Mouse (Mus musculus) hindbrain, embryonic 11.5 days (tissue): ENCODE data around the gene Wdr74. TPM values are rescaled to one million over a fixed set of nuclear protein-coding genes. Genes with fewer than 3 reads are reported as not detected.

ENCODE experiments used
- ATAC-seq: fragments of 200-750 bp; cut with Nextera tagmentation; 2 replicates; pipeline ENCODE4 v1.8.0; 2017; ENCODE audit warnings: mild to moderate bottlenecking, moderate TSS enrichment, moderate library complexity; ENCODE audit not compliant: low FRiP score
- DNase-seq: peaks from one replicate; pipeline ENCODE4 v3.0.0-alpha.2; 2015; ENCODE audit warnings: low spot score
- H3K27ac ChIP-seq: fragments of 300-500 bp; sonication (generic); 2 replicates; pipeline ENCODE4 v1.5.1; 2014; ENCODE audit warnings: mild to moderate bottlenecking, low read depth, low read length
- H3K27me3 ChIP-seq: fragments of 300-500 bp; sonication (generic); 2 replicates; pipeline ENCODE4 v1.6.1; 2014; ENCODE audit warnings: mild to moderate bottlenecking, low read length, moderate library complexity, mixed read lengths; ENCODE audit not compliant: control insufficient read depth, insufficient read depth
- H3K36me3 ChIP-seq: fragments of 300-500 bp; sonication (generic); 2 replicates; pipeline ENCODE4 v1.6.1; 2014; ENCODE audit warnings: mild to moderate bottlenecking, low read length, moderate library complexity, mixed read lengths; ENCODE audit not compliant: control insufficient read depth, insufficient read depth
- H3K4me1 ChIP-seq: fragments of 300-500 bp; sonication (generic); replicated peaks from 2 replicates; pipeline ENCODE4 v1.6.1; 2014; ENCODE audit warnings: low read length, mixed read lengths; ENCODE audit not compliant: control insufficient read depth, insufficient read depth
- H3K4me2 ChIP-seq: fragments of 300-500 bp; sonication (generic); replicated peaks from 2 replicates; pipeline ENCODE4 v1.6.1; 2014; ENCODE audit warnings: mild to moderate bottlenecking, low read depth, low read length
- H3K4me3 ChIP-seq: fragments of 300-500 bp; sonication (generic); 2 replicates; pipeline ENCODE4 v1.5.1; 2014; ENCODE audit warnings: low read depth, low read length
- H3K9ac ChIP-seq: fragments of 300-500 bp; sonication (generic); 2 replicates; pipeline ENCODE4 v1.6.1; 2014; ENCODE audit warnings: low read depth, low read length
- H3K9me3 ChIP-seq: fragments of 300-500 bp; sonication (generic); 2 replicates; pipeline ENCODE4 v1.6.1; 2016; ENCODE audit warnings: low read length; ENCODE audit not compliant: control insufficient read depth
- WGBS: fragments of 180-500 bp; shearing (Covaris S2); extraction: QIAGEN DNeasy Blood & Tissue Kit; methylation state at CpG from one replicate; pipeline ENCODE4 v1.1.7; 2014; 5-methylcytosine and 5-hydroxymethylcytosine counted together
- polyA plus RNA-seq: library from polyadenylated mRNA; unstranded; fragments of >200 nt; fragmentation: Nextera tagmentation; extraction: Ambion mirVana; gene quantifications from 2 replicates; pipeline ENCODE4 v1.2.1, GENCODE M21; 2014

Gene Wdr74
- polyA plus RNA-seq, 1 experiment from 2014 or later: 83.6 TPM

GRCm38 (mm10) chr19:8722559-8722906 lies 13.1 kb upstream of the Wdr74 start:
- Histone ChIP-seq H3K9ac (peak overlapping the region; percentile 88), H3K4me1 (no peaks in the 10 kb centered on the region), H3K4me2 (peak overlapping the region; percentile 69), H3K9me3 (no peaks in the 10 kb centered on the region), H3K27me3 (no peaks in the 10 kb centered on the region), H3K27ac (peak overlapping the region; percentile 88), H3K4me3 (peak overlapping the region; percentile 84), H3K36me3 (peaks cover 7% of the 10 kb centered on the region; the same call in 1 of the 2 replicates)
- no peak; the same call in 1 of the 2 replicates for ATAC-seq
- whole genome bisulfite sequencing: 1% methylated on average over 5 of the region's 5 CpGs
- DNase-seq: no peak

GRCm38 (mm10) chr19:8722907-8723573 lies 12.6 kb upstream of the Wdr74 start, which contains the start of gene Slc3a2:
TSS of gene Slc3a2 (minus strand) at chr19:8723369.
- WGBS: under 1% methylated on average over 50 of the region's 50 CpGs
- no peaks in the 10 kb centered on the region for H3K4me1 ChIP-seq
- peak within 1 kb of the TSS; percentile 88 for H3K27ac ChIP-seq
- H3K4me3 ChIP-seq: peak within 1 kb of the TSS; percentile 84
- H3K4me2 ChIP-seq: peak within 1 kb of the TSS; percentile 69
- no peaks in the 10 kb centered on the region for H3K9me3 ChIP-seq
- ATAC-seq: peak; percentile 97
- H3K27me3 ChIP-seq: no peaks in the 10 kb centered on the region
- H3K36me3 ChIP-seq: peaks cover 7% of the 10 kb centered on the region; the same call in 1 of the 2 replicates
- DNase-seq: peak; percentile 95
- peak within 1 kb of the TSS; percentile 98 for H3K9ac ChIP-seq

- Histone ChIP-seq H3K4me2 (peak overlapping the region; percentile 44), H3K27ac (peak overlapping the region; percentile 77), H3K36me3 (peaks cover 7% of the 10 kb centered on the region; the same call in 1 of the 2 replicates), H3K27me3 (no peaks in the 10 kb centered on the region), H3K9me3 (no peaks in the 10 kb centered on the region), H3K4me1 (no peaks in the 10 kb centered on the region), H3K9ac (peak overlapping the region; percentile 98), H3K4me3 (peak overlapping the region; percentile 84)
- under 1% methylated on average over 20 of the region's 20 CpGs for WGBS
- peak; percentile 45 for DNase-seq
- ATAC-seq: no peak
Observed at GRCm38 (mm10) chr19:8723574-8724346, 11.9 kb upstream of the Wdr74 start.

GRCm38 (mm10) chr19:8724392-8724791 lies 11.2 kb upstream of the Wdr74 start:
- Histone ChIP-seq H3K36me3 (peaks cover 7% of the 10 kb centered on the region; the same call in 1 of the 2 replicates), H3K4me3 (peak overlapping the region; percentile 84), H3K27me3 (no peaks in the 10 kb centered on the region), H3K27ac (no peak overlapping the region), H3K4me2 (peak overlapping the region; percentile 44), H3K9ac (peak overlapping the region; percentile 98), H3K9me3 (no peaks in the 10 kb centered on the region), H3K4me1 (no peaks in the 10 kb centered on the region)
- whole genome bisulfite sequencing: 5% methylated on average over 2 of the region's 2 CpGs
- ATAC-seq (no peak), DNase-seq (no peak)

- Histone ChIP-seq H3K4me1 (no peaks in the 10 kb centered on the region), H3K9ac (peak overlapping the region; percentile 98), H3K36me3 (peaks cover 7% of the 10 kb centered on the region; the same call in 1 of the 2 replicates), H3K9me3 (no peaks in the 10 kb centered on the region), H3K4me3 (peak overlapping the region; percentile 84), H3K4me2 (peak overlapping the region; percentile 44), H3K27ac (no peak overlapping the region), H3K27me3 (no peaks in the 10 kb centered on the region)
- WGBS: 51% methylated on average over 4 of the region's 4 CpGs
- DNase-seq (no peak), ATAC-seq (no peak)
Observed at GRCm38 (mm10) chr19:8725081-8725613, 10.5 kb upstream of the Wdr74 start.

GRCm38 (mm10) chr19:8726609-8727390 lies 8.8 kb upstream of the Wdr74 start:
- Histone ChIP-seq H3K9ac (no peak overlapping the region), H3K4me3 (no peak overlapping the region), H3K27me3 (no peaks in the 10 kb centered on the region), H3K9me3 (no peaks in the 10 kb centered on the region), H3K4me2 (no peak overlapping the region), H3K36me3 (peaks cover 7% of the 10 kb centered on the region; the same call in 1 of the 2 replicates), H3K4me1 (no peaks in the 10 kb centered on the region), H3K27ac (no peak overlapping the region)
- DNase-seq (no peak), ATAC-seq (no peak)
- 18% methylated on average over 3 of the region's 3 CpGs for WGBS

GRCm38 (mm10) chr19:8727495-8728114 lies 8.0 kb upstream of the Wdr74 start:
- H3K4me3 ChIP-seq: no peak overlapping the region
- DNase-seq (no peak), ATAC-seq (no peak)
- H3K27me3 ChIP-seq: no peaks in the 10 kb centered on the region
- 27% methylated on average over 5 of the region's 5 CpGs for WGBS
- H3K4me2 ChIP-seq: no peak overlapping the region
- no peak overlapping the region for H3K27ac ChIP-seq
- no peaks in the 10 kb centered on the region for H3K4me1 ChIP-seq
- no peaks in the 10 kb centered on the region for H3K9me3 ChIP-seq
- peaks cover 7% of the 10 kb centered on the region; the same call in 1 of the 2 replicates for H3K36me3 ChIP-seq
- H3K9ac ChIP-seq: no peak overlapping the region
